Mouse (Mus musculus) liver, postnatal 0 days (tissue): ENCODE measurements at regions not wholly inside any gene's neighbourhood (a gene's known extent, or its start where the extent isn't known, plus 50 kb on each side); places are given as distances from the start of the nearest gene placed in this dataset.

Experiments
- CTCF ChIP-seq: sonication (generic); IDR thresholded peaks from 2 replicates; pipeline ENCODE4 v1.5.1; 2016; ENCODE audit warnings: antibody characterized with exemption, low read depth
- EP300 ChIP-seq: IDR thresholded peaks from 2 replicates; pipeline ENCODE4 v1.6.1; 2016; ENCODE audit warnings: antibody characterized with exemption, low read depth, mild to moderate bottlenecking

GRCm38 (mm10) chr19:23075790-23076189 is 65.2 kb upstream of the Klf9 start:
- TF ChIP-seq CTCF (no peak), EP300 (no peak)
